Mouse (Mus musculus) neural tube, embryonic 11.5 days (tissue): Measurements from ENCODE around the gene 4930432K21Rik. TPM values are rescaled to one million over a fixed set of nuclear protein-coding genes. Genes with fewer than 3 reads are reported as not detected.
A peak's percentile ranks its signal among the peaks of the same experiment; 100 is the strongest.

Source experiments
- ATAC-seq: fragments of 200-750 bp; cut with Nextera tagmentation; 2 replicates; pipeline ENCODE4 v1.8.0; 2017; ENCODE audit warnings: moderate number of reproducible peaks, mild to moderate bottlenecking, moderate TSS enrichment, moderate library complexity; ENCODE audit not compliant: insufficient read depth, low FRiP score, low TSS enrichment
- DNase-seq: peaks from one replicate; pipeline ENCODE4 v3.0.0-alpha.2; 2015; ENCODE audit warnings: low spot score
- H3K27ac ChIP-seq: fragments of 300-500 bp; sonication (generic); 2 replicates; pipeline ENCODE4 v1.5.1; 2014; ENCODE audit warnings: low read depth, mild to moderate bottlenecking, low read length
- H3K27me3 ChIP-seq: fragments of 300-500 bp; sonication (generic); 2 replicates; pipeline ENCODE4 v1.6.1; 2014; ENCODE audit warnings: mild to moderate bottlenecking, low read length, mixed read lengths; ENCODE audit not compliant: control insufficient read depth, insufficient read depth
- H3K36me3 ChIP-seq: fragments of 300-500 bp; sonication (generic); 2 replicates; pipeline ENCODE4 v1.6.1; 2014; ENCODE audit warnings: mild to moderate bottlenecking, low read length, moderate library complexity, mixed read lengths; ENCODE audit not compliant: control insufficient read depth, insufficient read depth
- H3K4me1 ChIP-seq: fragments of 300-500 bp; sonication (generic); 2 replicates; pipeline ENCODE4 v1.6.1; 2014; ENCODE audit warnings: low read length, mixed read lengths; ENCODE audit not compliant: control insufficient read depth, insufficient read depth
- H3K4me2 ChIP-seq: fragments of 300-500 bp; sonication (generic); 2 replicates; pipeline ENCODE4 v1.6.1; 2014; ENCODE audit warnings: low read depth, mild to moderate bottlenecking, moderate library complexity
- H3K4me3 ChIP-seq: fragments of 300-500 bp; sonication (generic); 2 replicates; pipeline ENCODE4 v1.5.1; 2014; ENCODE audit warnings: low read depth, low read length
- H3K9ac ChIP-seq: fragments of 300-500 bp; sonication (generic); 2 replicates; pipeline ENCODE4 v1.6.1; 2014; ENCODE audit warnings: mild to moderate bottlenecking, low read length
- H3K9me3 ChIP-seq: fragments of 300-500 bp; sonication (generic); 2 replicates; pipeline ENCODE4 v1.6.1; 2016; ENCODE audit warnings: low read length; ENCODE audit not compliant: control insufficient read depth
- WGBS: fragments of 180-500 bp; shearing (Covaris S2); extraction: QIAGEN DNeasy Blood & Tissue Kit; methylation state at CpG from one replicate; pipeline ENCODE4 v1.1.7; 2014; 5-methylcytosine and 5-hydroxymethylcytosine counted together
- polyA plus RNA-seq: library from polyadenylated mRNA; unstranded; fragments of >200 nt; fragmentation: Nextera tagmentation; extraction: Ambion mirVana; gene quantifications from 2 replicates; pipeline ENCODE4 v1.2.1, GENCODE M21; 2014

Gene 4930432K21Rik
- polyA plus RNA-seq, 1 experiment from 2014 or later = 1.0 TPM

DNA sequence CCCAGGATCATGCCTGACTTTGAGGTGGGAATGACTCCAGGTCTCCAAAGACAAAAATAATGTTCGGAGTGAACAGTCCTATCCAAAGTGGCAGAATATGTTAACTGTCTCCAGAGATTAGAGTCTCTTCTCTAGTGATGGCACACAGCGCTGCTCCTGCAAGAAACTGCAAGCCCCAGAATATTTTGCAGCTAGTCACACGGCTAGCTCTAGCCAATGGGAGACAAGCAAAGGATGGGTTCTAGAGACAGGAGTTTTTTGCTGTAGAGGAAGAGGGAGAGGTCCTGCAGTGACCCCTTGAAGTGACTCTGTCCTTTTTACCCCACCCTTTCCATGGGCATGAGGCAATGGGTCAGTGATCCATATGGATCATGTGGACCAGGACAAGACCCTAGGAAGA is 10.0 kb upstream of the 4930432K21Rik start:
- Histone ChIP-seq H3K9ac (no peak overlapping the region), H3K36me3 (peaks cover 28% of the 10 kb centered on the region), H3K4me1 (no peaks in the 10 kb centered on the region), H3K9me3 (no peaks in the 10 kb centered on the region), H3K27me3 (no peaks in the 10 kb centered on the region), H3K4me2 (no peak overlapping the region), H3K27ac (no peak overlapping the region), H3K4me3 (no peak overlapping the region)
- WGBS = 91% methylated on average over 3 of the region's 3 CpGs
- DNase-seq = no peak
- ATAC-seq = no peak

DNA sequence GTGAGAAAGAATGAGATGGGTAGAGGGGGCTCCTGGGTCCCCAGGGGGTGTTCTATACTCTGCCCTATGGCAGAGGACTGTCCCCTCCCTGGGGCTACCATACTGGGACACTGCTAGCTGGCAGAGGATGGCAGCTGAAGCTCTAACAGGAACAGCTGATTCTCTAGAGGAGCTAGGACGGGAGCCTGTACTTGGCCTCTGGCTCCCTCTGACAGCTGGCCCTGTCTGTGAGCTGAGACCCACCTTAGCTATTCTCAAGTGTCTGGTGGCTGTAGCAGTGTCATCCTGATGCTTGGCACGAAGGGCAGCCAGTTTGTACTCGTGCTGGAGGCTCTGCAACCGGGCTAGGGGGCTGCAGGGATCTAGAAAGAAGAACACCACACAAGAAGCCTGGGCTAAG is 7.0 kb upstream of the 4930432K21Rik start:
- Histone ChIP-seq H3K9me3 (no peaks in the 10 kb centered on the region), H3K9ac (no peak overlapping the region), H3K4me2 (no peak overlapping the region), H3K4me1 (no peaks in the 10 kb centered on the region), H3K27me3 (no peaks in the 10 kb centered on the region), H3K36me3 (peaks cover 26% of the 10 kb centered on the region), H3K27ac (no peak overlapping the region), H3K4me3 (no peak overlapping the region)
- ATAC-seq = no peak
- no peak for DNase-seq
- WGBS = 93% methylated on average over 4 of the region's 4 CpGs

DNA sequence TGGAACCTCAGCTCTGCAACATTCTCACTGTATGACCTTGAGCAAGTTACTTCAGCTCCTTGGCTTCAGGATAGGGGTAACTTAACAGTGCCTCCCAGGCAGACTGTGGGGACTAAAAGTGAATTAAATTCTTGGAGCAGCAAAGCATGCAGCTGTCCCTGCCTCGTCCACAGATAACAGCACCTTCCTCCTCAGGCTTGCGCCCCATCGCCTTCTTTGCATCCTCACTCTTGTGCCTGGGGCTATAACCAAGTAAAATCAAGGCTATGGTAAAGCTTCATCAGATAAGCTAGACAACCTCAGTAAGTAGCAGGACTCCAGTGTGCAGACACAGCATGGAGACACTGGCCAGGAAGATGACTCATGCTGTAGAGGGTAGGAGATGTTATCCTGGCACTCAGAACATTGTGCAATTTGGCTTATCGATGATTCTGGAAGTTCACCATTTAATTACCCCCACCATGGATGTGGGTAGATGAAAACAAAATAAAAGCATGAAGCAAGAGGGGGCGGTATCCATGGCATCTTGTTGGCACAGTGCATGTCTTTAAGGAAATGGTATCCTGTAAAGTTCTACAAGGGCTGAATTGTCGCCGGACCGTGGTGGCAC is 3.1 kb upstream of the 4930432K21Rik start:
- Histone ChIP-seq H3K4me1 (no peaks in the 10 kb centered on the region; the same call in 1 of the 2 replicates), H3K4me2 (no peak overlapping the region), H3K4me3 (no peak overlapping the region), H3K27ac (no peak overlapping the region), H3K27me3 (no peaks in the 10 kb centered on the region), H3K9ac (no peak overlapping the region), H3K36me3 (peaks cover 12% of the 10 kb centered on the region), H3K9me3 (no peaks in the 10 kb centered on the region)
- DNase-seq (no peak), ATAC-seq (no peak)
- WGBS = 93% methylated on average over 8 of the region's 8 CpGs

DNA sequence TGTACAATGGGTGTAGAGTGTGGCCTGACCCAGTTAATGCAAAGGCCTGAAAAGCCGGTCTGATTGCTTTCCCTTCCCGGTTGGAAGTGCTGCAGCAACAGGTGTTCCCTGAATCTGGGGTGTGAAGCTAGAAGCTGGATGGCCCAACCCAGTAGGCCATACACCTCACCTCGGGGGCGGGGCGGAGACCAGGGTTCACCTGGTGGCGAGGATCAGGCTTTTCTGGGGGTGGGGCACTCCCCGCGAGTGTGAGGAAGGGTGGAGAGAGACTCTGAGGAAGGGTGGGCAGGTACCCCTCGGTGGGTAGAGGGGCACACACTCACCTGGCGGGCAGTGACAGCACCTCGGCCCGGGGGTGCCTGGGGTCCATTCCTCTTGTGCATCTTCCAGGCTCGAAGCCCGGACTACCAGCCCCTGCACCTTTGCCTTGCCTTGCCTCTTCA is 480 bp upstream of the 4930432K21Rik start:
- peak overlapping the region; percentile 63 for H3K4me3 ChIP-seq
- no peaks in the 10 kb centered on the region for H3K27me3 ChIP-seq
- H3K4me1 ChIP-seq = no peaks in the 10 kb centered on the region; the same call in 1 of the 2 replicates
- H3K27ac ChIP-seq = no peak overlapping the region
- peaks cover 12% of the 10 kb centered on the region for H3K36me3 ChIP-seq
- DNase-seq (no peak), ATAC-seq (no peak)
- H3K9ac ChIP-seq = peak overlapping the region; percentile 80
- no peaks in the 10 kb centered on the region for H3K9me3 ChIP-seq
- 10% methylated on average over 14 of the region's 14 CpGs for WGBS
- H3K4me2 ChIP-seq = peak overlapping the region; percentile 91

DNA sequence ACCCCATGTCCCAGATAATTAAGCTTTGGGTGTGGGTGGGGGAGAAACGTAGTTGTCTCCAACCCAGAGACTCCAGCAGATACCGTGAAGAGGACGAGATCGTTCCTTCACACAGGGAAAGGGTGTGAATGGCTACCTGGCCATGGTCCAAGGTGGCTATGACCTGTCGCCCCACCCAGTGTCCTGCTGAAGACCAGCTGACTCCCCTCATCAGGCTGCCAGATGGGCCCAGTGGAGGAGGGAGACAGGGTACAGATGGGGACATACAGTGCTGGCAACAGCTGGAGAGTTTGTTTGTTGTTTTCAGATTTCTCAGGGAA is 666 bp downstream of the 4930432K21Rik start:
- Histone ChIP-seq H3K4me3 (no peak overlapping the region), H3K27me3 (no peaks in the 10 kb centered on the region), H3K4me1 (no peaks in the 10 kb centered on the region; the same call in 1 of the 2 replicates), H3K27ac (no peak overlapping the region), H3K9ac (no peak overlapping the region), H3K9me3 (no peaks in the 10 kb centered on the region), H3K36me3 (peaks cover 6% of the 10 kb centered on the region), H3K4me2 (no peak overlapping the region; the same call in 1 of the 2 replicates)
- 94% methylated on average over 5 of the region's 5 CpGs for WGBS
- DNase-seq (no peak), ATAC-seq (peak; percentile 16; the same call in 1 of the 2 replicates)

DNA sequence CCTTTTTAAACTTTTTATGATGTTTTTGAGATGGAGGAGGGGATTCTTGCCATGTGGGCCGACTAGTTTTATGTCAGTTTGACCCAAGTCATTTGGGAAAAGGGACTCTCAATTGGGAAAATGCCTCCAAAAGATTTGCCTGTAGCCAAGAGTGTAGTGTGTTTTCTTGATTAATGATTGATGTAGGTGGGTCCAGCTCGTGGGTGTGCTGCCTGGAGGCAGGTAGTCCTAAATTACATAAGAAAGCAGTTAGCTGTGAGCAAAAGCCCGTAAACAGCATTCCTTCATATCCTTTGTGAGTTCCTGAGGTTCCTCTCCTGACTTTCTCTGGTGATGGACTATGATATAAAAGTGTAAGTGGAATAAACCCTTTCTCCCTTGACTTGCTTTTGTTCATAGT is 1.4 kb downstream of the 4930432K21Rik start:
- WGBS = 76% methylated on average over 3 of the region's 3 CpGs
- Histone ChIP-seq H3K9ac (no peak overlapping the region), H3K4me1 (no peaks in the 10 kb centered on the region; the same call in 1 of the 2 replicates), H3K27ac (no peak overlapping the region), H3K27me3 (no peaks in the 10 kb centered on the region), H3K9me3 (no peaks in the 10 kb centered on the region), H3K4me2 (no peak overlapping the region), H3K4me3 (no peak overlapping the region), H3K36me3 (peaks cover under 1% of the 10 kb centered on the region; the same call in 1 of the 2 replicates)
- DNase-seq = no peak
- no peak for ATAC-seq

DNA sequence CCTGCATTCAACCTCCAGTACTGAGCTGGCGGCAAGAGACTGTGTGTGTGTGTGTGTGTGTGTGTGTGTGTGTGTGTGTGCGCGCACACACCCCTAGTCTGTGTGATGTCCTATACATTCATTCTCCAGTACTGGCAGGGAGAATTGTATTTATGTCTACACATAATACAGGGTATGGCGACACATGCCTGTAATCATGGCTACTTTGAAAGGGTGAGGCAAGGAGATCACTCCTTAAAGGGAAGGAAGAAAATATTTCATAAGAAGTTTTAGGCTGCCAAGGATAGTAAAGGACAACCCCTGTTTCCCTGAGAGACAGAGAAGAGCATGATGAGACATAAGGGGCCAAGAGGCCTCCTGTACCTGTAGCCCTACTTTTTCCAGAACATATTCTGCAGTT is 9.8 kb downstream of the 4930432K21Rik start:
- H3K27me3 ChIP-seq = no peaks in the 10 kb centered on the region
- no peak overlapping the region for H3K4me2 ChIP-seq
- no peak overlapping the region for H3K9ac ChIP-seq
- no peak overlapping the region for H3K27ac ChIP-seq
- 91% methylated on average over 4 of the region's 4 CpGs for WGBS
- no peaks in the 10 kb centered on the region for H3K36me3 ChIP-seq
- no peak overlapping the region for H3K4me3 ChIP-seq
- ATAC-seq = no peak
- no peak for DNase-seq
- H3K4me1 ChIP-seq = no peaks in the 10 kb centered on the region
- H3K9me3 ChIP-seq = no peaks in the 10 kb centered on the region

DNA sequence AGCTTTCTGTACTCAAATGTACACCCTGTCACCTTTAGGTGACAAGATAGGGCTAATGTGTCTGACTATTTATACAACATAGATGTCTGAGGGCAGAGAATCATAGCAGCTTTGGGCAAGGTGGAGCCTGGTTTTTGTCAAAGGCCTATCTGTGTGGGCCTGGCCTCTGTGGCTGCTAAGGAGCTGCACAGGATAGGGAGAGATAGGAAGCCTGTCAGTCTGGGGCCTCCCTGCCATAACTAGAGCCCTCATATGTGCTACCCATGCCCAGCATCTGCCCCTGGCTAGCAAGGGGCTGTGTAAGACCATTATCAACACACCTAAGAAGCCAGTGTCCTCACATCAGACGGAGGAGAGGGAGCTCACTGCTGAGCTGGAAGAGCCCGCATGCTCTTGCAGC is 19.9 kb downstream of the 4930432K21Rik start:
- H3K27ac ChIP-seq = no peak overlapping the region
- ATAC-seq (no peak), DNase-seq (no peak)
- H3K9ac ChIP-seq = no peak overlapping the region
- no peak overlapping the region for H3K4me3 ChIP-seq
- peaks cover 5% of the 10 kb centered on the region for H3K36me3 ChIP-seq
- no peaks in the 10 kb centered on the region for H3K9me3 ChIP-seq
- 98% methylated on average over 2 of the region's 2 CpGs for WGBS
- no peaks in the 10 kb centered on the region for H3K4me1 ChIP-seq
- H3K4me2 ChIP-seq = no peak overlapping the region
- H3K27me3 ChIP-seq = no peaks in the 10 kb centered on the region

DNA sequence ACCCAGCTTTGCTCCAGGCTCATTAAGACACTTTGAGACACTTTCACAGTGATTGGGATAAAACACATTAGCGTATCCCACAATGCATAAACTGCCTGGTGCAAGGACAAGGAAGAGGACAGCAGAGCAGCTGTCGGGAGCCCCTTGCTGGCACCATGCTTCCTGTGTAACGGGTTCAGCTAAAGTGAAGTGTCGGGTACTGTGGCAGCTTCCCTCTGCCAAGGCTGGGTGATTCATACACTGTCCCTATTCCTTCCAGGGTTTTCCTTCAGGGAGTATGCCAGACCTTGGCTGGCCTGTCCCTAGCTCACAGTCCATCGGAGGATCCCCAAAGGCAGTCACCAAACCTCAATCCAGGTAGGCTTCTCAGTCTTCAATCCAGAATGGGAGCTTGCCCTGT is 22.3 kb downstream of the 4930432K21Rik start:
- H3K9me3 ChIP-seq = no peaks in the 10 kb centered on the region
- H3K4me1 ChIP-seq = no peaks in the 10 kb centered on the region
- H3K36me3 ChIP-seq = peaks cover 18% of the 10 kb centered on the region
- WGBS = 93% methylated on average over 5 of the region's 5 CpGs
- H3K4me3 ChIP-seq = no peak overlapping the region
- H3K27me3 ChIP-seq = no peaks in the 10 kb centered on the region
- H3K27ac ChIP-seq = no peak overlapping the region
- ATAC-seq (no peak), DNase-seq (no peak)
- no peak overlapping the region for H3K4me2 ChIP-seq
- H3K9ac ChIP-seq = no peak overlapping the region
